Mouse (Mus musculus) embryonic facial prominence, embryonic 13.5 days (tissue): Measurements from ENCODE around the gene Usp25. TPM values are rescaled to one million over a fixed set of nuclear protein-coding genes. Genes with fewer than 3 reads are reported as not detected.

Source experiments
- ATAC-seq: fragments of 200-750 bp; cut with Nextera tagmentation; 2 replicates; pipeline ENCODE4 v1.8.0; 2017; ENCODE audit warnings: low read depth; ENCODE audit not compliant: insufficient number of reproducible peaks, insufficient read depth, low FRiP score, low TSS enrichment
- H3K27ac ChIP-seq: fragments of 300-500 bp; sonication (generic); 2 replicates; pipeline ENCODE4 v1.5.1; 2015; ENCODE audit warnings: moderate library complexity, mild to moderate bottlenecking, inconsistent platforms
- H3K27me3 ChIP-seq: fragments of 300-500 bp; sonication (generic); 2 replicates; pipeline ENCODE4 v1.6.1; 2015; ENCODE audit warnings: mild to moderate bottlenecking, inconsistent platforms
- H3K36me3 ChIP-seq: fragments of 300-500 bp; sonication (generic); 2 replicates; pipeline ENCODE4 v1.6.1; 2015; ENCODE audit warnings: mild to moderate bottlenecking, inconsistent platforms
- H3K4me1 ChIP-seq: fragments of 300-500 bp; sonication (generic); 2 replicates; pipeline ENCODE4 v1.6.1; 2015; ENCODE audit warnings: inconsistent platforms
- H3K4me2 ChIP-seq: fragments of 300-500 bp; sonication (generic); 2 replicates; pipeline ENCODE4 v1.6.1; 2015; ENCODE audit warnings: moderate library complexity, mild to moderate bottlenecking, inconsistent platforms
- H3K4me3 ChIP-seq: fragments of 300-500 bp; sonication (generic); 2 replicates; pipeline ENCODE4 v1.5.1; 2015; ENCODE audit warnings: mild to moderate bottlenecking, inconsistent platforms
- H3K9ac ChIP-seq: fragments of 300-500 bp; sonication (generic); 2 replicates; pipeline ENCODE4 v1.6.1; 2015; ENCODE audit warnings: mild to moderate bottlenecking, inconsistent platforms
- H3K9me3 ChIP-seq: fragments of 300-500 bp; sonication (generic); 2 replicates; pipeline ENCODE4 v1.6.1; 2016; ENCODE audit warnings: inconsistent platforms
- WGBS: fragments of 180-500 bp; shearing (Covaris S2); methylation state at CpG from one replicate; pipeline ENCODE4 v1.1.7; 2015; ENCODE audit warnings: mixed read lengths; 5-methylcytosine and 5-hydroxymethylcytosine counted together
- polyA plus RNA-seq: library from polyadenylated mRNA; unstranded; fragments of >200 nt; fragmentation: Nextera tagmentation; extraction: Ambion mirVana; gene quantifications from 2 replicates; pipeline ENCODE4 v1.2.1, GENCODE M21; 2015

Gene Usp25
- polyA plus RNA-seq, 1 experiment from 2014 or later = 17.8 TPM

- no peak overlapping the region for H3K4me3 ChIP-seq
- no peaks in the 10 kb centered on the region for H3K9me3 ChIP-seq
- no peaks in the 10 kb centered on the region for H3K4me1 ChIP-seq
- 93% methylated on average over 5 of the region's 5 CpGs for WGBS
- H3K36me3 ChIP-seq = peaks cover 11% of the 10 kb centered on the region
- H3K9ac ChIP-seq = no peak overlapping the region
- H3K4me2 ChIP-seq = no peak overlapping the region
- ATAC-seq = no peak
- no peaks in the 10 kb centered on the region for H3K27me3 ChIP-seq
- no peak overlapping the region for H3K27ac ChIP-seq
Observed at GRCm38 (mm10) chr16:77043499-77043898, 30.0 kb downstream of the Usp25 start.

- no peak overlapping the region for H3K4me2 ChIP-seq
- no peaks in the 10 kb centered on the region for H3K4me1 ChIP-seq
- peaks cover 29% of the 10 kb centered on the region for H3K36me3 ChIP-seq
- no peaks in the 10 kb centered on the region for H3K9me3 ChIP-seq
- ATAC-seq = no peak
- H3K27me3 ChIP-seq = no peaks in the 10 kb centered on the region
- 89% methylated on average over 2 of the region's 2 CpGs for WGBS
- no peak overlapping the region for H3K4me3 ChIP-seq
- no peak overlapping the region for H3K27ac ChIP-seq
- H3K9ac ChIP-seq = no peak overlapping the region
Observed at GRCm38 (mm10) chr16:77054184-77054583, 40.7 kb downstream of the Usp25 start.

- H3K9me3 ChIP-seq = no peaks in the 10 kb centered on the region
- no peaks in the 10 kb centered on the region for H3K27me3 ChIP-seq
- H3K4me1 ChIP-seq = no peaks in the 10 kb centered on the region
- ATAC-seq = no peak
- peaks cover 29% of the 10 kb centered on the region for H3K36me3 ChIP-seq
- H3K4me3 ChIP-seq = no peak overlapping the region
- no peak overlapping the region for H3K4me2 ChIP-seq
- H3K27ac ChIP-seq = no peak overlapping the region
- H3K9ac ChIP-seq = no peak overlapping the region
- WGBS = 62% methylated on average over 8 of the region's 8 CpGs
Observed at GRCm38 (mm10) chr16:77055519-77056159, 42.1 kb downstream of the Usp25 start.

- H3K4me1 ChIP-seq = no peaks in the 10 kb centered on the region
- 66% methylated on average over 8 of the region's 8 CpGs for WGBS
- H3K4me3 ChIP-seq = no peak overlapping the region
- H3K36me3 ChIP-seq = peaks cover 29% of the 10 kb centered on the region
- H3K27ac ChIP-seq = no peak overlapping the region
- H3K27me3 ChIP-seq = no peaks in the 10 kb centered on the region
- no peaks in the 10 kb centered on the region for H3K9me3 ChIP-seq
- ATAC-seq = no peak
- no peak overlapping the region for H3K4me2 ChIP-seq
- no peak overlapping the region for H3K9ac ChIP-seq
Observed at GRCm38 (mm10) chr16:77056160-77056520, 42.6 kb downstream of the Usp25 start.

- ATAC-seq = no peak
Observed at GRCm38 (mm10) chr16:77058567-77058966, 45.1 kb downstream of the Usp25 start.

GRCm38 (mm10) chr16:77060166-77060565 is 46.7 kb downstream of the Usp25 start:
- Histone ChIP-seq H3K36me3 (peaks cover 31% of the 10 kb centered on the region), H3K4me2 (no peak overlapping the region), H3K9ac (no peak overlapping the region), H3K4me3 (no peak overlapping the region), H3K4me1 (no peaks in the 10 kb centered on the region), H3K27me3 (no peaks in the 10 kb centered on the region), H3K27ac (no peak overlapping the region), H3K9me3 (no peaks in the 10 kb centered on the region)
- WGBS = 79% methylated on average over 8 of the region's 8 CpGs
- no peak for ATAC-seq

More at GRCm38 (mm10) chr16:77058567-77058966, 45.1 kb downstream of the Usp25 start:
- Histone ChIP-seq H3K4me1 (no peaks in the 10 kb centered on the region), H3K36me3 (peaks cover 24% of the 10 kb centered on the region), H3K27me3 (no peaks in the 10 kb centered on the region), H3K4me3 (no peak overlapping the region), H3K27ac (no peak overlapping the region), H3K4me2 (no peak overlapping the region), H3K9ac (no peak overlapping the region), H3K9me3 (no peaks in the 10 kb centered on the region)
- WGBS = 77% methylated on average over 6 of the region's 6 CpGs

- Histone ChIP-seq H3K4me2 (no peak overlapping the region), H3K27ac (no peak overlapping the region), H3K27me3 (no peaks in the 10 kb centered on the region), H3K9ac (no peak overlapping the region), H3K9me3 (no peaks in the 10 kb centered on the region), H3K4me1 (no peaks in the 10 kb centered on the region), H3K36me3 (peaks cover 38% of the 10 kb centered on the region), H3K4me3 (no peak overlapping the region)
- ATAC-seq = no peak
- WGBS = 96% methylated on average over 1 of the region's 1 CpGs
Observed at GRCm38 (mm10) chr16:77063916-77064315, 50.4 kb downstream of the Usp25 start.

- H3K4me3 ChIP-seq = no peak overlapping the region
- H3K27ac ChIP-seq = no peak overlapping the region
- no peak overlapping the region for H3K9ac ChIP-seq
- H3K4me1 ChIP-seq = no peaks in the 10 kb centered on the region
- no peaks in the 10 kb centered on the region for H3K27me3 ChIP-seq
- no peak overlapping the region for H3K4me2 ChIP-seq
- H3K9me3 ChIP-seq = no peaks in the 10 kb centered on the region
- 62% methylated on average over 15 of the region's 15 CpGs for WGBS
- peaks cover 46% of the 10 kb centered on the region for H3K36me3 ChIP-seq
- no peak for ATAC-seq
Observed at GRCm38 (mm10) chr16:77076954-77077735, 63.6 kb downstream of the Usp25 start.

GRCm38 (mm10) chr16:77077736-77078005 is 64.2 kb downstream of the Usp25 start:
- 95% methylated on average over 2 of the region's 2 CpGs for WGBS
- Histone ChIP-seq H3K9ac (no peak overlapping the region), H3K9me3 (no peaks in the 10 kb centered on the region), H3K27me3 (no peaks in the 10 kb centered on the region), H3K4me2 (no peak overlapping the region), H3K4me3 (no peak overlapping the region), H3K4me1 (no peaks in the 10 kb centered on the region), H3K36me3 (peaks cover 44% of the 10 kb centered on the region), H3K27ac (no peak overlapping the region)
- ATAC-seq = no peak

GRCm38 (mm10) chr16:77084071-77084470 is 70.6 kb downstream of the Usp25 start:
- H3K27me3 ChIP-seq = no peaks in the 10 kb centered on the region
- no peak overlapping the region for H3K27ac ChIP-seq
- ATAC-seq = no peak
- no peak overlapping the region for H3K4me2 ChIP-seq
- no peaks in the 10 kb centered on the region for H3K9me3 ChIP-seq
- no peak overlapping the region for H3K4me3 ChIP-seq
- no peaks in the 10 kb centered on the region for H3K4me1 ChIP-seq
- peaks cover 37% of the 10 kb centered on the region for H3K36me3 ChIP-seq
- no peak overlapping the region for H3K9ac ChIP-seq
- 73% methylated on average over 2 of the region's 2 CpGs for WGBS

GRCm38 (mm10) chr16:77089806-77090205 is 76.3 kb downstream of the Usp25 start:
- Histone ChIP-seq H3K4me1 (0 out of 2 replicates have a peak, but pooled peaks cover 3% of the 10 kb centered on the region), H3K27ac (no peak overlapping the region), H3K4me3 (no peak overlapping the region), H3K36me3 (peaks cover 25% of the 10 kb centered on the region), H3K4me2 (no peak overlapping the region), H3K9me3 (no peaks in the 10 kb centered on the region), H3K27me3 (no peaks in the 10 kb centered on the region), H3K9ac (no peak overlapping the region)
- no peak for ATAC-seq
- WGBS = 89% methylated on average over 3 of the region's 3 CpGs

- H3K9ac ChIP-seq = no peak overlapping the region
- H3K4me2 ChIP-seq = no peak overlapping the region
- WGBS = 69% methylated on average over 9 of the region's 9 CpGs
- no peak overlapping the region for H3K27ac ChIP-seq
- no peak for ATAC-seq
- H3K36me3 ChIP-seq = peaks cover 18% of the 10 kb centered on the region
- no peaks in the 10 kb centered on the region for H3K27me3 ChIP-seq
- no peaks in the 10 kb centered on the region for H3K9me3 ChIP-seq
- H3K4me3 ChIP-seq = no peak overlapping the region
- H3K4me1 ChIP-seq = 0 out of 2 replicates have a peak, but pooled peaks cover 3% of the 10 kb centered on the region
Observed at GRCm38 (mm10) chr16:77093526-77093925, 80.0 kb downstream of the Usp25 start.
